Mouse (Mus musculus) cortical plate, adult 2 months (tissue): ENCODE measurements around the gene Chrna9. TPM values are rescaled to one million over a fixed set of nuclear protein-coding genes. Genes with fewer than 3 reads are reported as not detected.

Experiments used
- H3K27ac ChIP-seq: fragments of 200-500 bp; 2 replicates; pipeline ENCODE4 v1.5.1; 2012; ENCODE audit warnings: low read length, control low read depth, inconsistent platforms; ENCODE audit not compliant: insufficient read depth
- H3K4me1 ChIP-seq: fragments of 200-500 bp; 2 replicates; pipeline ENCODE4 v1.6.1; 2011; ENCODE audit warnings: low read length; ENCODE audit not compliant: control insufficient read depth, insufficient read depth
- H3K4me3 ChIP-seq: fragments of 200-500 bp; 2 replicates; pipeline ENCODE4 v1.5.1; 2011; ENCODE audit warnings: mild to moderate bottlenecking, low read length, control low read depth; ENCODE audit not compliant: insufficient read depth
- CTCF ChIP-seq: fragments of 200-500 bp; IDR thresholded peaks from 2 replicates; pipeline ENCODE4 v1.5.1; 2011; ENCODE audit warnings: mild to moderate bottlenecking, control low read depth, low read length; ENCODE audit not compliant: insufficient read depth; ENCODE audit errors: extremely low read depth
- POLR2A ChIP-seq: fragments of 200-500 bp; IDR thresholded peaks from 2 replicates; pipeline ENCODE4 v1.6.1; 2011; ENCODE audit warnings: mild to moderate bottlenecking, low read length, control low read depth; ENCODE audit not compliant: insufficient read depth; ENCODE audit errors: extremely low read depth
- polyA plus RNA-seq: library from polyadenylated mRNA; depleted of rRNA; stranded (reverse); fragments of >200 nt; gene quantifications from 2 replicates; pipeline ENCODE4 v1.2.3, GENCODE M21; 2012; rRNA removed

Gene Chrna9
- not detected in 2 replicates for polyA plus RNA-seq

DNA sequence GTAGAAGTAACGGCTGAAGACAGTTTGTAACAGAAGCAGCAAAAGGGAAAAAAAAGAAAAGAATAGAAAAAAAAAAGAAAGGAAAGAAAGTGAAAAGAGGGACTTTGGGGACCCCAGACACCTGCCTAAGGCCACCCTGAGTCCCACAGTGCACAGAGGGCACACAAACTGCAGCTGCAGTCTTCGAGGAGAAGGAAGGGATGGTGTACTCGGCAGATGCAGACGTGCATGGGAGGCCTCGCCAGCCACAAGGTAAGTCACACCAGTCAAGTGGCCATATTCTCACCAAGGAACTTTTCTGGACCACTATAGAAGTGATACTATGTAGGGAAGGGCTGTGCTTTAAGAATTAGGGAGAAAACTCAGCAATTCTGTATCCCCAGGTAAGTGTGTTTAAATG, at the start of gene Chrna9:
Gene Chrna9, plus strand, starts transcription at position 139 of the 400 bp plus-strand sequence.
- no peak within 1 kb of the TSS for H3K4me3 ChIP-seq
- H3K27ac ChIP-seq: no peak within 1 kb of the TSS
- no peaks in the 10 kb centered on the region for H3K4me1 ChIP-seq
- TF ChIP-seq CTCF: no peak
- no peak for TF ChIP-seq POLR2A

DNA sequence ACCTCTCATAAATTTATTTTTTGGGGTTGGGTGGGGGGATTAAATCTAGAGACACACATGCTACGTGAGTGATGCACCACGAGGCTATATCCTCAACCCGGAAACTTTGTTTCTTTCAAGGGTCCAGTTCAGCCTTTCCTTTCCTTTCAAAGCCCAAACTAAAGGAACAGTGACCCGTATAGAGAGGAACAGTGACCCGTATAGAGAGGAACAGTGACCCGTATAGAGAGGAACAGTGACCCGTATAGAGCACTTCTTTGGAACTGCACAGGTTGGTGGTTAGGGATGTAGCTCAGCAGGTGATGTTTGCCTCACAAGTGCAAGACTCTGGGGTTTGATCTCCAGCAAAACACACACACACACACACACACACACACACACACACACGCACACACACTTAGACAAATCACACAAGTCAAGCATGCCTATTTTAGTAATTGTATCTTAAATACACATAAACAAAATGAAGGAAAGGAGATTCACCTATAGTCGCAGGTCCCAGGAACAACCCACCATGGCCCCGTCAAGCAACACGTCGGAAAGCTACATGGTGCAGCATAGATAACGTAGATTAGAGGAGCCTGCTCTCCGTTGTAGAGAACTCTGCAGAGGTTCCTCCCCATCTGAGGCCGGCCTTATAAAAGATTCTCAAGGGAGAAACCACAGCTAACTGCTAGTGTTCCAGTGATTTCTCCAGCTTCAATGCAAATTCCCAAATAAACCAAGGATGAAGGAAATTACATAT, 48.9 kb upstream of the Chrna9 start:
- no peak for TF ChIP-seq CTCF
- no peak for TF ChIP-seq POLR2A
- Histone ChIP-seq H3K27ac (no peak overlapping the region), H3K4me3 (no peak overlapping the region), H3K4me1 (no peaks in the 10 kb centered on the region)

DNA sequence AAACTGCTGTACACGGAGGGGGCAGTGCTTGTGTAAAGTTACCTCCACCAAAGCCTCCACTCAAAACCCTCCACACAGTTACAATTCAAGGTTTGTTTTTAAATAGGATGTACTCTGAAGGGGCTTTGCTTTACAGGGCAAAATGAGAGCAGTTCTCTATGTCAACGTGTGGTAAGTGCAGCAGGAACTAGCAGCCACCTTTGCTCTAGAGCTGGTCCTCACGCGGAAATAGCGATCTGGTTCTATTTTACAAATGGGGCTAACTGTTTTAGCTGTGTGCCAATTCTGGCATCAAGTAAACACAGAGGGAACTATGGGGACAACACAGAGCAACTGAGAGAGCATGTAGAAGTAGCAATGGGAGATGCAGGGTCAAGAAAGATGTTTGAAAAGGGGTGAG, 46.6 kb upstream of the Chrna9 start:
- TF ChIP-seq CTCF (no peak), POLR2A (no peak)
- Histone ChIP-seq H3K4me3 (no peak overlapping the region), H3K4me1 (no peaks in the 10 kb centered on the region), H3K27ac (no peak overlapping the region)

DNA sequence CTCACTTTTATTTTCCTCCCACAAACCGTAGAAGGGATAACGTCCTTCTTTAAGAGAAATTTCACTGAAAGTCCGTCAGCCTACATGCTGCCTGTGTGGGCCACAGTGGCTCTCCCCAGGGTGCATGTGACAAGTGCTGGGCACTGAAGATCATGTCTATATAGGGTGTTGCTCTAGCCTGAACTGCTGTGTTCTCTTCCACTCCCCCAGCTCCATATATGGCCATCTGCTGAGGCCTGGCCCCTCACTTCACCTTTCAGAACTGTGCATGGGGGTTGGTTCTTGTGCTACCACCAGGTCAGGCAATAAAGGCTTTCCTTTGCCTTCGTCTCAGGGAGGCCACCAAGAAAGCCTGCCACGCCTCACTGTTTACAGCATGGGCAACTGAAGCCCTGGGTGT, 45.7 kb upstream of the Chrna9 start:
- no peak for TF ChIP-seq CTCF
- no peak for TF ChIP-seq POLR2A
- Histone ChIP-seq H3K4me3 (no peak overlapping the region), H3K27ac (no peak overlapping the region), H3K4me1 (no peaks in the 10 kb centered on the region)

DNA sequence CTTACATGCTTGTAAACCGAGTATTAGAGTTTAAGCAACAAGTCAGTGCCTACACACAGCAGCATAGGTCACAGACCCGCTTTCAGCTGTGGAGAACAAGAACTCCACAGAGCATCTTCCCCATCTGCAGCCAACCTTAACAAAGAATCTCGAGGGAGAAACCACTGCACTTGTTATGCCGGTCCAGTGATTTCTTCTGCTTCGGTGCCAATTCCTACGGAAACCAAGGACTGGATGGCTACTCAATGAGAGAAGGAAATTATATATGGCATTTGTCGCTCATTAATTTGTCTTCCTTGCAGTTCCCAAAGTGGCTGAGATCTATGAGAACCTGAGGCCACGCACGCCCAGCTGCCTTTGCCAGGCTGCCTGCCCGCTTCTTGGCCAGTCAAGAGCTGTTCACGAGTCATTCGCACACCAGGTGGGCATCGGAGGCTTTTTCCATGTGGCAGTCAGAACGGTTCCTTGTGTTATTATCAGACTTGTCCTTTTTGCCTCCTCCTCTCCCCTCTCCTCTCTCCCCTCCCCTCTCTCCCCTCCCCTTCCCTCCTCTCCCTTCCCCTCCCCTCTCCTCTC, 43.4 kb upstream of the Chrna9 start:
- H3K27ac ChIP-seq: no peak overlapping the region
- no peaks in the 10 kb centered on the region for H3K4me1 ChIP-seq
- TF ChIP-seq CTCF: no peak
- TF ChIP-seq POLR2A: no peak
- no peak overlapping the region for H3K4me3 ChIP-seq

DNA sequence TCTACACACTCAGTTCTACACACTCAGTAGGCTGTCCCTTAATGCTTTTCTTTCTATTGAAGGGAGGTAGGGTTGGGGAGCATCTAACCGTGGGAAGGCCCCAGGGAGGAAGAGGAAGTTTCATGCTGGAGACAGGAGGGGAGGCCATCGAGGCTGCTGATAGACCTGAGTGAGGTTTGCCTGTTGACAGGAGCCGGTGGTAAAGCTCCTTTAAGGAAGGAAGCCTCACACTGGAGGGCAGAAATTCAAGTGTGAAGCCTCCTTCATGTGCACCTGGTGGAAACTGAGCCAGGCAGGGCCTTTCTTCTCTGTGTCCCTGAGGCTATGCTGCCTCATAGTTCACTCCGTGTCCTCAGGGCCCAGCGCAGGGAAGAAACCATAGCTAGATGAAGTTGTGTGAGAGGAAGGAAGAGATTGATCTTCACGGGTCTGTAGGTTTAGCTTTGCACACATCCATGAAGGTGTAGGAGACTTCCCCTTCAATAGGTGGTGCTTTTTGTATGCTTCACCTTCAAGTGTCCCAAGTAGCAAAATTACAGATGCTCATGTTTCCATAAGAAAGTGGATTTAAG, 39.5 kb upstream of the Chrna9 start:
- H3K27ac ChIP-seq: no peak overlapping the region
- H3K4me3 ChIP-seq: no peak overlapping the region
- H3K4me1 ChIP-seq: no peaks in the 10 kb centered on the region
- TF ChIP-seq CTCF: no peak
- no peak for TF ChIP-seq POLR2A

DNA sequence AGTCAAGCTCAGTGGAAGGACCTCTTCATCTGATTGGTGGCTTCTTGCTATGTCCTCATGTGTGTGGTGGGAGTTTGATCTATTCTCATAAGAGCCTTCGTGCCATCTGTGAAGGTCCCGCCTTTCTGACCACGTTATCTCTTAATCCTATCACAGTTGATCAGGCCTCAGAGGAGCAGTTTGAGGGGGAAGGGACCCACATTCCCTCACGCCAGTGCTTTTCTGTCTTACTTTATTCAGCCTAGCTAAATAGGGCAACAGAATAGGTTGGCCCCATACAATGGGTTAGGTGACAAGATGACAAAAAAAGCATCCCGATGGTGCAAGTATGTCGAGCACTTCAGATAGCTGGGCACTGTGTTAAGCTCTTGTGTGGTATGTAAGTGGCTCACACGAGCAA, 39.0 kb upstream of the Chrna9 start:
- H3K4me1 ChIP-seq: no peaks in the 10 kb centered on the region
- H3K27ac ChIP-seq: no peak overlapping the region
- no peak overlapping the region for H3K4me3 ChIP-seq
- TF ChIP-seq CTCF: no peak
- TF ChIP-seq POLR2A: no peak

DNA sequence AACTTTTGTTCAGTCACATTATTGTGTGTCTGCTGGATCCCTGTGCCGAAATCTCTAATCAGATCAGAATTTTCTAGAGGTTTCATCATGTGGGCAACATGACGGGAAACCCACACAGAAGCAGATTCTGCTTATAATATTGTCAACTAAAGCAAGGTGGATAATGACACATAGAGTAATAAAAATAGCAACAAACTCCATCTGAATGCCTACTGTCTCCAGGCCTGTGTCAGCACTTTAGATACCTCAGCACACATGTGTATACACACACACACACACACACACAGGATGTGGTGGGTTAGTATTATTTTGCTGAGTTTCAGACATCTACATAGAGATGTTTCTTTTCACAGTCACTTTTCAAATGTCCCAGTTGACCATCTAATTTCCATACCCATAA, 37.0 kb upstream of the Chrna9 start:
- H3K27ac ChIP-seq: no peak overlapping the region
- TF ChIP-seq POLR2A: no peak
- no peak for TF ChIP-seq CTCF
- no peak overlapping the region for H3K4me3 ChIP-seq
- H3K4me1 ChIP-seq: no peaks in the 10 kb centered on the region

DNA sequence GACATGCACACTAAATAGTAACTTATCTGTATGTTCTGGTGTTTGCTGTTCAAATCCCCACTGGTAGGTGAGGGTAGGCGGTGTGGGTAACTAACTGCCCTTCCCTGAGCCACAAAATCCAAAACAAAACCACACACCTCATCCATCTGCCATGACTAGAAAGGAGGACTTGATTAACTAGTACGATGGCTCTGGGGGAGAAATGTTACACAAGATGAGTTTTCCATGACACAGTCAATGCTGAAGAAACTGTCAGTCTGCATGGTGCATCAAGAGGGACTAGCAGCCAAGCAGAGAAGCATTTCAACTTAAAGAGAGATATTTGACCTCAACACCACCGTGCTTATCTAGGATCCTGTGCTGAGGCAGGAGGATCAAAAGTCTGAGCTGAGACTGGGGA, 36.0 kb upstream of the Chrna9 start:
- Histone ChIP-seq H3K4me3 (no peak overlapping the region), H3K4me1 (no peaks in the 10 kb centered on the region), H3K27ac (no peak overlapping the region)
- TF ChIP-seq POLR2A: no peak
- no peak for TF ChIP-seq CTCF

DNA sequence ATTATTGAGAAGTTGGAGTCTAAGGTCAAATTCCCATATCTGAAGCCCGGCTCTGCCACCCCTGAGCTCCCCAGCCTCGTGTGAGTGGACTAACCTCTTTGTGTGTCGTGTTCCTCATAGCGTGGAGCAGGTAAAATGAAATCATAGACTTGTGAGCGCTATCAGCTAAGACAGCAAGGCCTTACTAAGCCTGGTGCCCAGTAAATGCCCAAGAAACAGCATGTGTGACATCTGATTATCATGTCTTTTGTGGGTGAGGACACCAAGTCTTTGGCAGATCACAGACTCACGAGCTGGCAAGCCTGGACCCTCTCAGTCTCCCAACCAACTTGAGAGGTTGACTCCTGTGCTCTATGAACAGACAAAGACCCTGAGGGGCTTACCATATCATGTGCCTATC, 34.6 kb upstream of the Chrna9 start:
- no peaks in the 10 kb centered on the region for H3K4me1 ChIP-seq
- no peak overlapping the region for H3K27ac ChIP-seq
- H3K4me3 ChIP-seq: no peak overlapping the region
- TF ChIP-seq POLR2A (no peak), CTCF (no peak)
